Mouse (Mus musculus) forebrain, embryonic 11.5 days (tissue): Measurements from ENCODE around the gene Ulk1. TPM values are rescaled to one million over a fixed set of nuclear protein-coding genes. Genes with fewer than 3 reads are reported as not detected.

Experiments used
- ATAC-seq: fragments of 200-750 bp; cut with Nextera tagmentation; replicated peaks from 2 replicates; pipeline ENCODE4 v1.8.0; 2017; ENCODE audit warnings: moderate TSS enrichment; ENCODE audit not compliant: low FRiP score
- DNase-seq: peaks from one replicate; pipeline ENCODE4 v3.0.0-alpha.2; 2017; ENCODE audit warnings: low spot score
- H3K27ac ChIP-seq: fragments of 300-500 bp; sonication (generic); 2 replicates; pipeline ENCODE4 v1.5.1; 2014; ENCODE audit warnings: low read depth, low read length
- H3K27me3 ChIP-seq: fragments of 300-500 bp; sonication (generic); 2 replicates; pipeline ENCODE4 v1.6.1; 2014; ENCODE audit warnings: mild to moderate bottlenecking, low read length, mixed read lengths; ENCODE audit not compliant: control insufficient read depth, insufficient read depth
- H3K36me3 ChIP-seq: fragments of 300-500 bp; sonication (generic); 2 replicates; pipeline ENCODE4 v1.6.1; 2014; ENCODE audit warnings: mild to moderate bottlenecking, low read length, moderate library complexity, mixed read lengths; ENCODE audit not compliant: control insufficient read depth, insufficient read depth
- H3K4me1 ChIP-seq: fragments of 300-500 bp; sonication (generic); replicated peaks from 2 replicates; pipeline ENCODE4 v1.6.1; 2014; ENCODE audit warnings: low read length, mixed read lengths; ENCODE audit not compliant: control insufficient read depth, insufficient read depth
- H3K4me2 ChIP-seq: fragments of 300-500 bp; sonication (generic); 2 replicates; pipeline ENCODE4 v1.6.1; 2014; ENCODE audit warnings: low read depth, mild to moderate bottlenecking, low read length, moderate library complexity, mixed read lengths; ENCODE audit not compliant: severe bottlenecking
- H3K4me3 ChIP-seq: fragments of 300-500 bp; sonication (generic); 2 replicates; pipeline ENCODE4 v1.5.1; 2014; ENCODE audit warnings: low read depth, low read length
- H3K9ac ChIP-seq: fragments of 300-500 bp; sonication (generic); 2 replicates; pipeline ENCODE4 v1.6.1; 2014; ENCODE audit warnings: low read length
- H3K9me3 ChIP-seq: fragments of 300-500 bp; sonication (generic); 2 replicates; pipeline ENCODE4 v1.6.1; 2016; ENCODE audit warnings: low read length, mixed read lengths; ENCODE audit not compliant: control insufficient read depth
- WGBS: fragments of 180-500 bp; shearing (Covaris S2); extraction: QIAGEN DNeasy Blood & Tissue Kit; methylation state at CpG from one replicate; pipeline ENCODE4 v1.1.7; 2014; 5-methylcytosine and 5-hydroxymethylcytosine counted together
- polyA plus RNA-seq: library from polyadenylated mRNA; unstranded; fragments of >200 nt; fragmentation: Nextera tagmentation; extraction: Ambion mirVana; gene quantifications from 2 replicates; pipeline ENCODE4 v1.2.1, GENCODE M21; 2014

The Ulk1 gene
- polyA plus RNA-seq, 1 experiment from 2014 or later: 39.4 TPM

DNA sequence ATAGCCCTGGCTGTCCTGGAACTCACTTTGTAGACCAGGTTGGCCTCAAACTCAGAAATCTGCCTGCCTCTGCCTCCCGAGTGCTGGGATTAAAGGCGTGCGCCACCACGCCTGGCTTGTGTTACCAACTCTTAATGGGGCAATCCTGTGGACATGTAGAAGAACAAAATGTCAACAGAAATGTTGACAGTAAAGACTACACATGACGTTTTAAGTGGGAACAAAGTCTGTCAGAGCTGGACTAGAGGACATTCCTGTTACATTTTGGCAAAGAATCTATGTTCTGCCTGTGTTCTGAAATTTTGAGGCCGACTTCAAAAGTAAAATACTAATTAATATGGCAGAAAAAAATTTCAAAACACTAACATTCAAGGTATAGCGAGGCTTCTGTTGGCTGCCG is 46.0 kb downstream of the Ulk1 start:
- H3K4me3 ChIP-seq: no peak overlapping the region
- no peaks in the 10 kb centered on the region for H3K27me3 ChIP-seq
- no peak overlapping the region for H3K4me2 ChIP-seq
- H3K27ac ChIP-seq: no peak overlapping the region
- 95% methylated on average over 8 of the region's 8 CpGs for WGBS
- no peaks in the 10 kb centered on the region for H3K36me3 ChIP-seq
- no peak for DNase-seq
- no peak overlapping the region for H3K9ac ChIP-seq
- no peak for ATAC-seq
- no peaks in the 10 kb centered on the region for H3K9me3 ChIP-seq
- no peaks in the 10 kb centered on the region for H3K4me1 ChIP-seq

DNA sequence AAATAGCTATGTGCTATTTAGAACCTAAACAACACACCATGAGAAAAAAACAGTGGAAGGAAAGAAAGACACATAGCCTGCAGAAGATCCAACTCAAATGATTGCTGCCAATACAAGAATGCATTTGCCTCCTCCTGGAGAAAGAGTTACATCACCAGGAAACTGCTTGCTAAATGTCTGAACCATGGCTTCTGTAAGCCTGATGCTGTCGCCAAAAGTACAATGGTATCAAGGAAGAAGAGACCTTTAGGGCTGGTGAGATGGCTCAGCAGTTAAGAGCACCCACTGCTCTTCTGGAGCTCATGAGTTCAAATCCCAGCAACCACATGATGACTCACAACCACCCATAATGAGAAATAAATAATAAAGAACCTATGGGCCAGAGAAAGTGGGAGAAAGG is 64.9 kb downstream of the Ulk1 start:
- Histone ChIP-seq H3K27ac (no peak overlapping the region), H3K4me2 (no peak overlapping the region), H3K27me3 (no peaks in the 10 kb centered on the region), H3K4me1 (no peaks in the 10 kb centered on the region), H3K4me3 (no peak overlapping the region), H3K36me3 (no peaks in the 10 kb centered on the region), H3K9me3 (no peaks in the 10 kb centered on the region), H3K9ac (no peak overlapping the region)
- ATAC-seq: no peak
- DNase-seq: no peak
- WGBS: 72% methylated on average over 1 of the region's 1 CpGs

DNA sequence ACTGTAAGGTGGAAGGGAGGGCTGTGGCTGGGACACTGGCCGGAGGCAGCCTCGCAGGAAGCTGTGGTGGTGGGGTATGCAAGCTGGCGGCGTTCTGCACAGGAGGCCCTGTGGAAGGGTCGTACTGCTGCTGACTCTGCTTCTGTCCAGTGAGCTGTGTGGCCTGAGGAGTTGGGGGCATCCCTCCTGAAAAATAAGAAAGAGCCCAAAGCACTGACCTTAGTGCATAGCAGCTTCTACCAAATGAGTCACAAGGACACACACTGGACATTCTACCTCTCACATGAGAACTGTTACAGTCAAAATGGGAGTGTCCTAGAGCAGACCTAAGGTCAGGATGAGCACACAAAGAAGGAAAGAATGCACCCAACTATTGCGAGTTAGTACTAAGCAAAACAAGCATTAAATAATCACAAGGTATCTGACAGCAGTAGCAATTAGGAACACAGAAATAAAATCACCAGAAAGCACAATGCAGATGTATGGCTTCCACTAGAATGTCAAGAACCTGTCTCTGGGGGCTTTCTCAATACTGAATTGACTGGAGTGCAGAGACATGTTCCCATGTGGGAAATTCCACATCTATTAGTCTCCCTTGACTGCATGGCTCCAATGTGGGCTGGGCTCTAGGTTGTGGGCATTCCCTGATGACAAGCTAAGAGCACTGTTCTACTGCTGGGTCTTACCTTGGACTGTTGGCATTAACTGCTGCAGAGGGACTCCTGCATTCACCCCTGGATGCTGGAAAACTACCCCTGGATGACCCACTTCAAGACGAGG is 70.2 kb downstream of the Ulk1 start:
- H3K9ac ChIP-seq: no peak overlapping the region
- H3K27me3 ChIP-seq: no peaks in the 10 kb centered on the region
- no peak overlapping the region for H3K27ac ChIP-seq
- H3K4me3 ChIP-seq: no peak overlapping the region
- no peak overlapping the region for H3K4me2 ChIP-seq
- peaks cover 10% of the 10 kb centered on the region; the same call in 1 of the 2 replicates for H3K36me3 ChIP-seq
- no peaks in the 10 kb centered on the region for H3K4me1 ChIP-seq
- DNase-seq: no peak
- 92% methylated on average over 7 of the region's 7 CpGs for WGBS
- no peak for ATAC-seq
- no peaks in the 10 kb centered on the region for H3K9me3 ChIP-seq

DNA sequence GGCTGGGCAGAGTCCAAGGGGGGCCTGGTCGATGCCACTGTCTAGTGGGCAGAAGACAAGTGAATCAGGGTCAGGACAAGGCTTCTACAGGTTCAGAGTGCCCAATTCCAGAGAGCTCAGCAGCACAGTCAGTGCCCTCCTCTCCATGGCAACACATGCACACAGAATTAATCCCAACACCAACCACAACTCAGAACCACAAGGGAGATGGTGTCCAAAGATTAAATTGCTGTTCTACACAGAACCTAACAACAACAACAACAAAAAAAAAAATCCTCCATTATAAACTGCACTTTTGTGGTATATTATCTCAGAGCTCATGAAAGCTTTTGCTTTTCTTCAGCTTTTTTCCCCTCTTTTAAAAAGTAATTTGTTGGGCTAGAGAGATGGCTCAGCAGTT is 74.3 kb downstream of the Ulk1 start:
- Histone ChIP-seq H3K4me1 (no peaks in the 10 kb centered on the region), H3K4me2 (no peak overlapping the region), H3K9ac (no peak overlapping the region), H3K27me3 (no peaks in the 10 kb centered on the region), H3K36me3 (peaks cover 10% of the 10 kb centered on the region; the same call in 1 of the 2 replicates), H3K4me3 (no peak overlapping the region), H3K9me3 (no peaks in the 10 kb centered on the region), H3K27ac (no peak overlapping the region)
- ATAC-seq (no peak), DNase-seq (no peak)
- WGBS: 88% methylated on average over 1 of the region's 1 CpGs

Other genes starting within 250 kb of the Ulk1 start
- 68.9 and 78.2 TPM in 2 replicates for gene Noc4l, start 156.7 kb downstream of the Ulk1 start, polyA plus RNA-seq
- gene Ddx51, start 156.6 kb downstream of the Ulk1 start, polyA plus RNA-seq: 41.9 and 43.0 TPM in 2 replicates
- 59.0 and 76.8 TPM in 2 replicates for gene Ep400, start 39.4 kb downstream of the Ulk1 start, polyA plus RNA-seq
- 23.2 and 23.5 TPM in 2 replicates for gene Pus1, start 29.4 kb downstream of the Ulk1 start, polyA plus RNA-seq
- 18.6 TPM in 2 replicates for gene Hscb, start 29.7 kb upstream of the Ulk1 start, polyA plus RNA-seq
- gene Chek2, start 29.9 kb upstream of the Ulk1 start, polyA plus RNA-seq: 38.2 and 45.6 TPM in 2 replicates
- 17.0 and 19.9 TPM in 2 replicates for gene Ttc28, start 69.7 kb upstream of the Ulk1 start, polyA plus RNA-seq